ENCODE assay signal across 10 mouse cellular contexts in genomic region chr3:102010681-102011317, GRCm38 (mm10). TPM values are rescaled to one million over a fixed set of nuclear protein-coding genes. Genes with fewer than 3 reads are reported as not detected.
A peak's percentile ranks its signal among the peaks of the same experiment; 100 is the strongest.
DNase-seq lines count a peak whose midpoint lies in the region; ATAC-seq lines count a peak whose summit lies in the region.
"Had no signal": no experiment of that assay in that cellular context is flagged by ENCODE, and none has a peak within 500 bp of the region (broad histone marks: within the 10 kb centered on the region; RNA-seq: fewer than 3 reads in every experiment).

No protein-coding gene starts in this region.

- peak overlapping the region; percentile 98 for H3K27ac ChIP-seq in neural tube, embryonic 11.5 days (ENCODE audit: low read depth, low read length)
- no peak overlapping the region for H3K27ac ChIP-seq in limb, embryonic 10.5 days
- no peak overlapping the region for H3K27ac ChIP-seq in stomach, embryonic 16.5 days (ENCODE audit: low read length)

- H3K4me2 ChIP-seq in neural tube, embryonic 11.5 days (ENCODE audit: low read depth), result peak overlapping the region; percentile 61
- H3K4me2 ChIP-seq in stomach, embryonic 16.5 days (ENCODE audit: low read depth, low read length), result 0 out of 2 replicates have a peak overlapping the region, but pooled peaks have one; percentile 25

- H3K9ac ChIP-seq in neural tube, embryonic 11.5 days (ENCODE audit: low read length), result peak overlapping the region; percentile 85
- H3K9ac ChIP-seq in stomach, embryonic 16.5 days (ENCODE audit: low read length), result no peak overlapping the region

- WGBS in neural tube, embryonic 11.5 days, result 3% methylated on average over 24 of the region's 24 CpGs
- WGBS in limb, embryonic 10.5 days, result 4% methylated on average over 24 of the region's 24 CpGs
- 5% methylated on average over 24 of the region's 24 CpGs for WGBS in stomach, embryonic 16.5 days

- H3K27me3 ChIP-seq in neural tube, embryonic 11.5 days (ENCODE audit: control insufficient read depth, insufficient read depth, low read length), result peaks cover 21% of the 10 kb centered on the region
- peaks cover 84% of the 10 kb centered on the region for H3K27me3 ChIP-seq in limb, embryonic 10.5 days (ENCODE audit: low read depth, poor library complexity, severe bottlenecking)
- peaks cover 58% of the 10 kb centered on the region for H3K27me3 ChIP-seq in stomach, embryonic 16.5 days (ENCODE audit: control insufficient read depth, insufficient read depth, low read length)

- no peaks in the 10 kb centered on the region for H3K36me3 ChIP-seq in neural tube, embryonic 11.5 days (ENCODE audit: control insufficient read depth, insufficient read depth, low read length)
- H3K36me3 ChIP-seq in limb, embryonic 10.5 days, result no peaks in the 10 kb centered on the region
- H3K36me3 ChIP-seq in stomach, embryonic 16.5 days (ENCODE audit: control insufficient read depth, insufficient read depth, low read length), result no peaks in the 10 kb centered on the region

- no peak for ATAC-seq in neural tube, embryonic 11.5 days (ENCODE audit: insufficient read depth, low FRiP score, low TSS enrichment)
- no peak for ATAC-seq in stomach, embryonic 16.5 days (ENCODE audit: insufficient read depth, low FRiP score)

- DNase-seq in embryo, embryonic 11 days, result peak; percentile 42
- no peak for DNase-seq in embryo, embryonic 10.5 days (ENCODE audit: low spot score)
- no peak for DNase-seq in neural tube, embryonic 11.5 days (ENCODE audit: low spot score)
- DNase-seq in neural tube, embryonic 10.5 days (ENCODE audit: extremely low spot score, low spot score), result no peak
- DNase-seq in limb, embryonic 10.5 days (ENCODE audit: low spot score), result no peak
- DNase-seq in yolk sac, embryonic 10.5 days (ENCODE audit: low spot score), result no peak
- no peak for DNase-seq in spleen, adult 12 weeks (ENCODE audit: low spot score)

- 0 out of 2 replicates have a peak, but pooled peaks cover 5% of the 10 kb centered on the region for H3K4me1 ChIP-seq in neural tube, embryonic 11.5 days (ENCODE audit: control insufficient read depth, insufficient read depth, low read length)
- H3K4me1 ChIP-seq in limb, embryonic 10.5 days, result peaks cover 21% of the 10 kb centered on the region
- H3K4me1 ChIP-seq in stomach, embryonic 16.5 days (ENCODE audit: control insufficient read depth, insufficient read depth, low read length), result peaks cover 15% of the 10 kb centered on the region; the same call in 1 of the 2 replicates

- H3K9me3 ChIP-seq in neural tube, embryonic 11.5 days (ENCODE audit: control insufficient read depth, low read length), result no peaks in the 10 kb centered on the region
- no peaks in the 10 kb centered on the region for H3K9me3 ChIP-seq in limb, embryonic 10.5 days (replicated peaks)
- H3K9me3 ChIP-seq in stomach, embryonic 16.5 days (replicated peaks; ENCODE audit: control insufficient read depth, low read length), result no peaks in the 10 kb centered on the region

- peak overlapping the region; percentile 56 for H3K4me3 ChIP-seq in neural tube, embryonic 11.5 days (ENCODE audit: low read depth, low read length)
- H3K4me3 ChIP-seq in limb, embryonic 10.5 days, result peak overlapping the region; percentile 49
- peak overlapping the region; percentile 27; the same call in 1 of the 2 replicates for H3K4me3 ChIP-seq in stomach, embryonic 16.5 days (replicated peaks; ENCODE audit: low read length)

RNA-seq across cellular contexts. Expression of gene Nhlh2, which starts 0.9 kb away (rescaled TPM):
- polyA plus RNA-seq in neural tube, embryonic 11.5 days (2014; fragmentation: Nextera tagmentation; extraction: Ambion mirVana), result 94.0 and 109 TPM in 2 replicates
- 0.13 and 0.14 TPM in 2 replicates for polyA plus RNA-seq in limb, embryonic 10.5 days (2016; fragmentation: Nextera tagmentation; extraction: Ambion mirVana)
- polyA plus RNA-seq in stomach, embryonic 16.5 days (2015; fragmentation: Nextera tagmentation; extraction: Ambion mirVana), result not detected in 2 replicates
- polyA plus RNA-seq: lung, adult 2 months; urinary bladder, adult 2 months had no signal

Comparison
In these comparisons a context has a peak if more than half of its experiments do, and no peak if none do; other contexts are left out.
1. RNA of gene Nhlh2, which starts 0.9 kb away (polyA plus RNA-seq): 94.0 to 109 TPM in neural tube, embryonic 11.5 days; 0.13 to 0.14 TPM in limb, embryonic 10.5 days and not detected in stomach, embryonic 16.5 days; every median in the first group is over 10 times any median in the second.
2. Peak in every context shown above with its lines, with median percentiles within 50 percentile points of each other: H3K4me3 ChIP-seq.